Mouse (Mus musculus): Measurements from ENCODE around the gene Nptxr.

- no peak for TF ChIP-seq CTCF (IDR thresholded peaks at IDR 0.05; ENCODE audit: borderline replicate concordance, insufficient read depth, low read length)
- no peak for TF ChIP-seq POLR2A (IDR thresholded peaks at IDR 0.05; ENCODE audit: low read depth, low read length)
Observed at GRCm38 (mm10) chr15:79813666-79814258, 9.2 kb upstream of the Nptxr start.

Measured in embryonic fibroblast, embryonic 13.5 days (primary cell).